Mouse (Mus musculus) myocyte (in vitro differentiated cells): ENCODE results near the gene Pno1.

Experiments used
- CEBPB ChIP-seq: IDR thresholded peaks from 2 replicates; pipeline ENCODE4 v1.6.1; 2011; ENCODE audit warnings: mild to moderate bottlenecking, moderate library complexity; ENCODE audit not compliant: poor library complexity, insufficient read depth, severe bottlenecking
- E2F4 ChIP-seq: IDR thresholded peaks from one replicate; pipeline ENCODE4 v1.6.1; 2011; ENCODE audit warnings: mild to moderate bottlenecking, control low read depth, moderate library complexity; ENCODE audit not compliant: insufficient read depth
- MAX ChIP-seq: IDR thresholded peaks from one replicate; pipeline ENCODE4 v1.6.1; 2011; ENCODE audit warnings: low read depth, mild to moderate bottlenecking, control low read depth
- MYOD1 ChIP-seq, 3 experiments: IDR thresholded peaks; one replicate each; pipeline ENCODE4 v1.6.1; 2011; ENCODE audit warnings: control low read depth in 2 of 3, low read depth in 2 of 3, mild to moderate bottlenecking in 2 of 3, moderate library complexity in 1 of 3; ENCODE audit not compliant: insufficient read length in 2 of 3, control insufficient read depth in 1 of 3
- MYOG ChIP-seq, 3 experiments: IDR thresholded peaks; one replicate each; pipeline ENCODE4 v1.6.1; 2011; ENCODE audit warnings: control low read depth in 2 of 3, low read depth in 2 of 3, mild to moderate bottlenecking in 2 of 3; ENCODE audit not compliant: insufficient read length in 2 of 3, control insufficient read depth in 1 of 3, insufficient read depth in 1 of 3
- POLR2A ChIP-seq: IDR thresholded peaks from one replicate; pipeline ENCODE4 v1.6.1; 2011; ENCODE audit warnings: low read depth, mild to moderate bottlenecking, control low read depth, moderate library complexity; ENCODE audit not compliant: insufficient read length
- POLR2AphosphoS2 ChIP-seq: IDR thresholded peaks from one replicate; pipeline ENCODE4 v1.6.1; 2011; ENCODE audit warnings: low read depth, control low read depth; ENCODE audit not compliant: insufficient read length
- TCF12 ChIP-seq: IDR thresholded peaks from one replicate; pipeline ENCODE4 v1.6.1; 2011; ENCODE audit warnings: mild to moderate bottlenecking, control low read depth; ENCODE audit not compliant: poor library complexity, insufficient read depth, severe bottlenecking
- TCF3 ChIP-seq: IDR thresholded peaks from one replicate; pipeline ENCODE4 v1.6.1; 2011; ENCODE audit warnings: low read depth, control low read depth; ENCODE audit not compliant: insufficient read length
- USF1 ChIP-seq: IDR thresholded peaks from one replicate; pipeline ENCODE4 v1.6.1; 2011; ENCODE audit warnings: low read depth, mild to moderate bottlenecking, control low read depth, moderate library complexity

DNA sequence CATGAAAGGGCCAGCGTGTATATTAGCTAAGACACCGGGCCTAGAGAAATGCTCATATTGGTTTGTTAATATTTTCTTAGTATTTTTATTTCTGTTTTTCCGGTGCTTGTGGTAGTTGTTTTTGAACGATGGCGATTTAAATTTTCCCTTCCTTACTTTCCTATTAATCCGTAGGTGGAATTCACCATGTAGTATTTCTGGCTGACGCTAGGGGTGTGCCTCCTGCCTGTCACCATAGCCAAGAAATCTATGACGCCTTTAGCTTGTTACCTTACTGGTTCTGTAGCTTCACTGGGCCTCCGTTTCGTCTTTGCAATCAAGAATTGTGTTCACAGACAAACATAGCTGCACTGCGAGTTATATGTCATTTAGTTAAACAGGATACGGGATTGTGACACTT is 51.1 kb downstream of the Pno1 start:
- no peak for TF ChIP-seq POLR2A
- TF ChIP-seq MYOG (IDR thresholded peaks at IDR 0.05; ENCODE audit: control insufficient read depth in 1 of 3, insufficient read depth in 1 of 3, insufficient read length in 2 of 3, low read depth in 2 of 3), result no peak
- TF ChIP-seq E2F4, result no peak
- no peak for TF ChIP-seq TCF12
- no peak for TF ChIP-seq USF1
- TF ChIP-seq MYOD1 (IDR thresholded peaks at IDR 0.05; ENCODE audit: control insufficient read depth in 1 of 3, insufficient read length in 2 of 3, low read depth in 2 of 3), result no peak
- TF ChIP-seq MAX, result no peak
- no peak for TF ChIP-seq POLR2AphosphoS2
- no peak for TF ChIP-seq CEBPB
- TF ChIP-seq TCF3, result no peak
